Mouse (Mus musculus) cortical plate, adult 2 months (tissue): ENCODE data around the gene Pcgf3.

Experiments
- CTCF ChIP-seq: fragments of 200-500 bp; IDR thresholded peaks from 2 replicates; pipeline ENCODE4 v1.5.1; 2011; ENCODE audit warnings: mild to moderate bottlenecking, control low read depth, low read length; ENCODE audit not compliant: insufficient read depth; ENCODE audit errors: extremely low read depth
- POLR2A ChIP-seq: fragments of 200-500 bp; IDR thresholded peaks from 2 replicates; pipeline ENCODE4 v1.6.1; 2011; ENCODE audit warnings: mild to moderate bottlenecking, low read length, control low read depth; ENCODE audit not compliant: insufficient read depth; ENCODE audit errors: extremely low read depth

DNA sequence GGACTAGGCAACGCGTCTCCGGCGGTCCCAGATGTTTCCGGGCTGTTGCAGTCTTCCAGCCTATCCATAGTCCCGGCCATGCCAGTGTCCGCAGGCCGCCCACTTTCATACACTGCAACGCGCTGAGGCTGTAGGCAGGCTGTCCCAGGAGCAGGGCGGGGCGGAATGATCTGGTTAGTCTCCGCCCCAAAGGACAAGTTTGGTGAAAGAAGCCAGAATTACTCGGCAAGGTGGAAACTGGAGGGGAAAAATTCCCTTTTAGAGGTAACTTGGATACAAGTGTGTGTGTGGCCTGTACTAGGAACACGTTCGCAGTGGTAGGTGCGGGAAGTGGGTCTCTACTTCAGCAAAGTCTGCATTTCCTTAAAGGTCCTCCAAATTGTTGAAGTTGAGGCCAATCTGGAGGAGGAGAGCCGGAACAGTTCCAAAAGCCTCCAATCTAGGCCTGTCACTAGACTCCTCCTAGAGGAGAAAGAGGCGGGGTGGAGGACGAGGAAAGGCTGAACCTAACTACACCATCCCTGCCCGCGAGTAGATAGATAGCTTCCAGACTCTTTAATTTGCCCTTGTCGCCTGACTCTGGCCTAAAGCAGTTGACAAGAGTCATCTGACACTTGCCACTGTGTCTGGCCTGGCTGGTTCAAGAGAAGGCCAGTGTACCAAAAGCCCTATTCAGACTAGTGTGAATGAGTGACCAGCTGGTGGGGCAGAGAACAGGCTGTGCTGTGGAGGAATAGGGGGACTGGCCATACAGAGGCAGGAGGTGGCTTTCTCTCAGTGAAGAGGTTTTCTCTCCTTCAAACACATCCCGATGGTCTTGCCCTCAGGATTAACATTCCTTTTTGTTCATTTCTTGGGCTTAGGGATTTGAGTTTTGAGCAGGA, 12.0 kb upstream of the Pcgf3 start, which contains the start of gene Mfsd7a:
- TF ChIP-seq CTCF (no peak), POLR2A (no peak)
